Mouse (Mus musculus): ENCODE data around the gene Taar4.

Taar4 gene

DNA sequence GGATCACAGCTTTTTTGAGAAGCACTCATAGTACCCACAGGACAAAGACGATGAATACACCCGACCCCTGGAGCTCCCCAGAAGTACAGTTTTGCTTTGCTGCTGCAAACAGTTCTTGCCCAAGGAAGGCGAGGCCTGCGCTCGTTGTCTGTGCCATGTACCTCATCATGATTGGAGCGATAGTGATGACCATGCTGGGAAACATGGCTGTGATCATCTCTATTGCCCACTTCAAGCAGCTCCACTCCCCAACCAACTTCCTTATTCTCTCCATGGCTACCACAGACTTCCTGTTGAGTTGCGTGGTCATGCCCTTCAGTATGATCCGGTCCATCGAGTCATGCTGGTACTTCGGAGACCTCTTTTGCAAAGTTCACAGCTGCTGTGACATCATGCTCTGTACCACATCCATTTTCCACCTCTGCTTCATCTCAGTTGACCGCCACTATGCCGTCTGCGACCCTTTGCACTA, at the start of gene Taar4:
TSS of gene Taar4 (plus strand) at position 51 of the 472 bp plus-strand sequence.
- DNase-seq (ENCODE audit: low spot score): no peak

DNA sequence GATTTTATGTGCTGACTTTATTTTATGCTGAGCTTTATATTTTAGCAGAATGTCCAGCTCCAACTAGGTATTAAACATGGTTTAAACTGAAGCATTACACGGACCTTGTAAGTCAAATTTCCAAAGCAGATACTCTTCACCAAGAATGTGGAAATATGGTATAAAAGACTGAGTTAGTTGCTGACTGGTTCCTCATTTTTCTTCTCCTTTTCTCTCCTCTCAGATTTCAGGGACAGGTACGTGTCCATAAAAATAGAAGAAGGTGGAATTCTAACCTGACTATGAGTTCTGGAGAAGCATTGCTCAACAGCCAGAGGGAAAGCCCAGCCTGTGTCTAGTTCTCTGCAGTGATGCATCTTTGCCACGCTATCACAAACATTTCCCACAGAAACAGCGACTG, 40.2 kb upstream of the Taar4 start, which contains the start of gene Taar1:
TSS of gene Taar1 (plus strand) at position 301 of the 400 bp plus-strand sequence.
- DNase-seq (ENCODE audit: low spot score): no peak

DNA sequence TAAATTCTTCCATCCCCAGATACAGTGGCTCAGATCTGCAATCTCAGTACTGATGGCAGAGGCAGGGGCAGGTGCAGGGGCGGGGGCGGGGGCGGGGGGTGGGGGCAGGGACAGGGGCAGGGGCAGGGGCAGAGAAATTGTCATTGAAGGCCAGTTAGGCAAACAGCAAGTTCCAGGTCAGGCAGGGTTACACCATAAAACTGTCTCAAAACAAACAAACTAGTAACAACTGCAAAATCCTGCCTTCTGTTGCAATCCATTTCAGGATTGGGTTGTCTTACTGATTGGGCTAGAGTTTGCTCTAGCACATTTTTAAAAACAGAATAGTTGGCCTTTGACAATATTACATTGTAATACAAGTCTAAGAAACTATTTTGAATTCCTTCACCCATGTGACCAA, 37.8 kb upstream of the Taar4 start:
- DNase-seq (ENCODE audit: low spot score): no peak

DNA sequence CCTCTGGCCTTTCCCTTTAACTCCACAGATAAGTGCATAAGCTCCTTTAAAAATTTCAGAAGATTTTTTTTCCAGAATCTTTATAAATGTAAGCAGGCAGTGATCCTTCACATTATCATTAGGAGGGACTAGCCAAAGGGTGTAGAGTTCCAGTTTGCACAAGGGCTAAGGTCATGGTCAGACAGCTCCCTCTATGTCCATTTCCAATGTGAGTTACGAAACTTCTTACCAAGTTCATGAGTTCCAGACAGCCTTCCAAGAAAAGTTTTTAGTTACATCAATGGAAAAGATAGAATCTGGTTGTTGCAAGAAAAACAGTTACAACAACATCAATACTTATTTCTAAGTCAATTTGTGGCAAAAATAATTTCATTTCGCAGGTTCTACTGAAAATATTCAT, 36.4 kb upstream of the Taar4 start:
- DNase-seq (ENCODE audit: low spot score): no peak

DNA sequence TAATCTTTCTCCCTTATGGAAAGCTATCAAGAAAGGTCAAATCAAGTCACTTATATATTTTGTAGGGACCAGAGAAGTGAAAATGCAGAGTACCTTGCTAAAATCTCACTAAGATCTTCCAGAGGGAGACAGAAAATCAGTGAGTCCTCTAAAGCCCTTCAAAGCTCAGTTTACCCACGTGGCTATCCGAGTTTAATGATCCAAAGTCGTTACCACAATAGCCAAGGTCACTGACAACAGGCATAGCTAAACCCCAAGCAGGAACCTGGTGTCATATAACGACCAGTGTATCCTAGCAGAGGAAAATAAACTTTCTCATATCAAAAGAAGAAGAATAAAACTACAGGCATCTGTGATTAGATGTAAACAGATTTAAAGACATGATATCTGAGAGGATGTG, 22.7 kb upstream of the Taar4 start:
- DNase-seq (ENCODE audit: low spot score): no peak

DNA sequence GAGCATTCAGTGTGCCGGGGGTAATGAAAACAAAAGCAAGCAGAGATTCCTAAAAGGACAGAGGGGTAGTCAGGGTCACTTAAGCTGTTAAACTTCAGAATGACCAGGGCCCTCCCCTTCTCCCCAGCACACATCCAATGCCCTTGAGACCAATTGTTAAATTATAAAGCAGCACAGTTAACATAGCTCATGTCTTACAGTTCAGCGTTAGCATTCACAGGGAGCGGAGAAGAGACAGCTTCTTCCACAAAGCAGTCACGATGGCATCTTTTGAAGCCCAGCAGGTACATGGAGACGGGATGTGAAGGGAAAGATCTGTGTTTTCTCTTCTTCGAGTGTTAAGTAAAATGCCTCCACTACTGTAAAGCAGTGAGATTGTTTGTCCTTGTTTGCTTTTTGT, 22.0 kb upstream of the Taar4 start, which contains the start of gene Taar2:
TSS of gene Taar2 (plus strand) at position 261 of the 400 bp plus-strand sequence.
- DNase-seq (ENCODE audit: low spot score): peak; percentile 4

DNA sequence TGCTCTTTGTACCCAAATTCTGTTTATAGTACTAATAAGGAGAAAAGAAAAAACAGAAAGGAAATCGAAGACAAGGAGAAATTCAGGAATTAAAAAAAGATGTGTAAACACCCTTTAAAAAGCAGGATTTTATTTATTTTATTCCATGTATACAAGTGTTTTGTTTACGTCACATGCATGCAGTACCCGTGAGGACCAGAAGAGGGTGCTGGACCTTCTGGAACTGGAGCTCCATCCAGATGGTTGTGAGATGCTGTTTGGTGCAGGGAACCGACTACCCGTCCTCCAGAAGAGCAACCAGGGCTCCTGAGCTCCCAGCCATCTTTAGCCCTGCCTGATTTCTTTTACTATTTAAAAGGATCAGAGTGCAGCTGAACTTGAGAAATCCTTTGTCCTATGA, 17.8 kb upstream of the Taar4 start:
- peak; percentile 30 for DNase-seq (ENCODE audit: low spot score)

DNA sequence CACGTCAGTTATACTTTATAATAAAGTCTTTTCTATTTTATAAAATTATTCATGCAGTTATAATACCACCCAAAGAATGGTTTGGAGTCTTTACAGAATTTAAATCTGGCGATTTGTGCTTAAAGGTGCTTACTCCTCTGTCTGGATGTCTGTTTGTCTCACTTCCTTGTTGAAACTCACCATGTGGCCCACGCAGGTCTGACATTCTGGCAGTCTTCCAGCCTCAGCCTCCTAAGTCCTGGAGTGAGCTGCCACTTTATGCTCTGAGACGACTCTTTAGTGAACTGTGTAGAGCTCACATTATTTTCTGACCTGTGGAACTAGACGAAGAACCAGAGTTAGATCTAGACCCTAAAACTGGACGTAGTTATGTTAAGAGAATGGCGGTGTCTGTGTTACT, 12.3 kb upstream of the Taar4 start:
- no peak for DNase-seq (ENCODE audit: low spot score)

DNA sequence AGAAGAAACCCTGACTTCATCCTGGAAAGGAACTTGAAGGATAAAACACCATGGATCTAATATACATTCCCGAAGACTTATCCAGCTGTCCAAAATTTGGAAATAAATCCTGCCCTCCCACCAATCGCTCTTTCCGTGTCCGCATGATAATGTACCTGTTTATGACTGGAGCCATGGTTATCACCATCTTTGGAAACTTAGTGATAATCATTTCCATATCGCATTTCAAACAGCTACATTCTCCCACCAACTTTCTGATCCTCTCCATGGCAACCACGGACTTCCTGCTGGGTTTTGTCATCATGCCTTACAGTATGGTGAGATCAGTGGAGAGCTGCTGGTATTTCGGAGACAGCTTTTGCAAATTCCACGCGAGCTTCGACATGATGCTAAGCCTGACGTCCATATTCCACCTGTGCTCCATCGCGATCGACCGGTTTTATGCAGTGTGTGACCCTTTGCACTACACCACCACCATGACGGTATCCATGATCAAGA, 10.7 kb upstream of the Taar4 start, which contains the start of gene Taar3:
TSS of gene Taar3 (plus strand) at position 51 of the 498 bp plus-strand sequence.
- no peak for DNase-seq (ENCODE audit: low spot score)

DNA sequence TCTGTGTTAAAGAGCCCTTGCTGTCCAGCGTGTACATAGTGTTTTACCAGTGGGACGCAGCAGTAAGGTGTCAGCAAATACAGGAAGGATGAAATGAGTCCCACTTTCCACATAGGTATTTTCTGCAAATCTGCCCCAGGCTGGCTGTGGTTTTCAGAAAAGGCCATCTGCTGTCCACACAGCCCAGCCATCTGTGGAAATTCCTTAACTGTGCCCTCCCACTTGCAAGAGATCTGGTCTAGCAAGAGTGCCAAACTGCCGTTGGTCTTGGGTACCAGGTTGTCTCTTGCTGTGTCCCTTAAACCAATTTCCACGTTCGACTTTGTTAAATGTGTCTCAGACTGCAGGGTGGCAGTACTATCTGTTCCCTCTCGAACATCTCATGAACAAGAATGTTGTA, 8.6 kb upstream of the Taar4 start:
- DNase-seq (ENCODE audit: low spot score): no peak

DNA sequence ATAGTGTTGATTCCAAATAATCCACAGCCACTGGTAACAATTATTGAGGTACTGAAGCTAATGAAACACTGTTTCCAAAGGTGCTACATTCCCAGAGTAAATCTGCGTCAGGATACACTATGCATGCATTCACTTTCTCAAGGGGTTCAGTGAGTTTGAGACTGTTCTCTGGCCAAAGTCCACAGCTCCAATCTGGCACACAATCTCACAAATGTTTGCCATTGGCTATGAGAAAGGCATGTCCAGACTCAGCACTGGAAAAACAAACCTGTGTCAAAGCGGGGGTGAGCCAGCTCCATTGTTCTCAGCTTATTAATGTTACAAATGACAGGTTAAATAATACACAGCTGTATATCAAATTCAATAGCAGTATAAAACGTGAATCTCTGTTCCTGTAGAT, 1.2 kb upstream of the Taar4 start:
- no peak for DNase-seq (ENCODE audit: low spot score)

DNA sequence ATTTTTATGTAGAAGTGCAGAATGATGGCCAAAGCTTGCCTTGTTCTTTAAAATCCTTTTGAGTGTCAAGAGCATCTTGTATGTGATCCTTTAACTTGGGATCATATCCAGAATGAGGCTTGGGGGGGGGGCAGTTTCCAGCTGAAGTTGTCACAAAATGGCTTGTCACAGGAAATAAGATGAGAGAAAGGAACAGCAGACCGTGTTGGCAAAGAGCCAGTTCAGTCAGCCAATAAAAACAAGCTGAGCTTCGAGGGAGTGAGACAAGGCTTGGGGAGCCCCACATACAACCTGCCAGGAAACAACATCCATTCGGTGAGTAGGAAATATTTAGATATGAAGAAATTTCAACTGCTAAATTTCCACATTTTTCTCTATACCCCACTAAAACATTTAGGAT, 3.1 kb downstream of the Taar4 start:
- DNase-seq (ENCODE audit: low spot score): no peak

DNA sequence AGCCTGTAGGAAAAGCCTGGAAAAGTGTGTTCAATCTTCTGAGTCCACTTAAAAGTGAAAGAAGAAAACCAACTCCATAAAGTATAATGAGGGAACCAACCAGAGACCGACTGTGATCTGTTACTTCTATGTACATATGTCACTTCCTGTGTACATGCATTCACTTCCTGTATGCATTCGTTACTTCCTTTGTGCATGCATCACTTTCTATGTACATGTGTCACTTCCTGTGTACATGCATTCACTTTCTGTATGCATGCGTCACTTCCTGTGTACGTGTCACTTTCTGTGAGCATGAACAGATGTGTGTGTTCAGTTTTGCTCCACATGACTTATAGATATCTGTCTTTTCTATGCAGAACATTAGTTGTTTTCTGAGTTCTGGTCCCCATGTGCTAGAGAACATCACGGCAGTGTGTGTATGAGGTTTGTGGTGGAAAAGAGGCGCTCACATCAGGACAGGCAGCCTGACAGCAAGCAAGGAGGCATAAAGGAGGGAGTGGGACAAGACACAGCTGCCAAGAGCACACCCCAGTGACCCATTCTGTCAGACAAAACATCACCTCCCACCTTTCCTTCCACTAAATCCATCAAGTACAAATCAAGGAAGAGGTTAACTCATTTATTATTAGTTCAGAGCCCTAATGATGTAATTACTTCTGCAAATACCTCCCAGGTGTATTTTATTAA, 4.8 kb downstream of the Taar4 start:
- DNase-seq (ENCODE audit: low spot score): no peak

DNA sequence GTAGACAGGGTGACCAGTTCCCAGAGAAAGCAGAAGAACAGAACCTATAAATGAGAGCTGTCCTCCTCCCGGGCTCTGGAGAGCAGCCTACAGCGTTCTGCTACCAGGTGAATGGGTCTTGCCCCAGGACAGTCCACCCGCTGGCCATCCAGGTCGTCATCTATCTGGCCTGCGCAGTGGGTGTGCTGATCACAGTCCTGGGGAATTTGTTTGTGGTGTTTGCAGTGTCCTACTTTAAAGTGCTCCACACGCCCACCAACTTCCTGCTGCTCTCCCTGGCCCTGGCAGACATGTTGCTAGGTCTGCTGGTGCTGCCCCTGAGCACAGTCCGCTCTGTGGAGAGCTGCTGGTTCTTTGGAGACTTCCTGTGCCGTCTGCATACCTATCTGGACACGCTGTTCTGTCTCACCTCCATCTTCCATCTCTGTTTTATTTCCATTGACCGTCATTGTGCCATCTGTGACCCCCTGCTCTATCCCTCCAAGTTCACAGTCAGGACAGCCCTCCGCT, 10.4 kb downstream of the Taar4 start, which contains the start of gene Taar5:
TSS of gene Taar5 (plus strand) at position 51 of the 510 bp plus-strand sequence.
- no peak for DNase-seq (ENCODE audit: low spot score)

DNA sequence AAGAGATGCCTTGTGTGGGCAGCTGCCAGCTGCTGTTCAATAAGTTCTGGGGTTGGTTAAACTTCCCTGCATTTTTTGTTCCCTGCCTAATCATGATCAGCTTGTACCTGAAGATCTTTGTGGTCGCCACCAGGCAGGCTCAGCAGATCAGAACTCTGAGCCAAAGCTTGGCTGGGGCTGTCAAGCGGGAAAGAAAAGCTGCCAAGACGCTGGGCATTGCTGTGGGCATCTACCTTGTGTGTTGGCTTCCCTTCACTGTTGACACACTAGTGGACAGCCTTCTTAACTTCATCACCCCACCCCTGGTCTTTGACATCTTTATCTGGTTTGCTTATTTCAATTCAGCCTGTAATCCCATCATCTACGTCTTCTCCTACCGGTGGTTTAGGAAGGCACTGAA, 11.0 kb downstream of the Taar4 start:
- DNase-seq (ENCODE audit: low spot score): no peak

DNA sequence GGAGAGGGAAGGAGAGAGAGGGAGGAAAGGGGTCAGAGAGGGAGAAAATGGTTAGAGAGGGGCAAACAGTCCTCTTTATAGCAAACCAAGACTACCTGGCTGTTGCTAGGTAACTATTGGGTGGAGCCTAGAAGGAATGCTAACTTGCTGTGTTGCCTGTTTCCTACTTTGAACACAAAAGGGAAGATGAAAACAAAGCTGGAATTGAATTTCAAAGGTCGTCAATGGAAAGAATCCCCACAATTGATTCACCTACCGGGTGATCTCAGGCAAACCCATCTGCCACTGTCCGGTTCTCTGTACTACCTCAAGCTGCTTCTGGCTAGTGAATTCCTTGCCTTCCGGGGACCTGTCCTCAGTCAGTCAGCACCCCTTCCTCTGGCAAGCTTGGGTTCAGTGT, 17.7 kb downstream of the Taar4 start:
- no peak for DNase-seq (ENCODE audit: low spot score)

DNA sequence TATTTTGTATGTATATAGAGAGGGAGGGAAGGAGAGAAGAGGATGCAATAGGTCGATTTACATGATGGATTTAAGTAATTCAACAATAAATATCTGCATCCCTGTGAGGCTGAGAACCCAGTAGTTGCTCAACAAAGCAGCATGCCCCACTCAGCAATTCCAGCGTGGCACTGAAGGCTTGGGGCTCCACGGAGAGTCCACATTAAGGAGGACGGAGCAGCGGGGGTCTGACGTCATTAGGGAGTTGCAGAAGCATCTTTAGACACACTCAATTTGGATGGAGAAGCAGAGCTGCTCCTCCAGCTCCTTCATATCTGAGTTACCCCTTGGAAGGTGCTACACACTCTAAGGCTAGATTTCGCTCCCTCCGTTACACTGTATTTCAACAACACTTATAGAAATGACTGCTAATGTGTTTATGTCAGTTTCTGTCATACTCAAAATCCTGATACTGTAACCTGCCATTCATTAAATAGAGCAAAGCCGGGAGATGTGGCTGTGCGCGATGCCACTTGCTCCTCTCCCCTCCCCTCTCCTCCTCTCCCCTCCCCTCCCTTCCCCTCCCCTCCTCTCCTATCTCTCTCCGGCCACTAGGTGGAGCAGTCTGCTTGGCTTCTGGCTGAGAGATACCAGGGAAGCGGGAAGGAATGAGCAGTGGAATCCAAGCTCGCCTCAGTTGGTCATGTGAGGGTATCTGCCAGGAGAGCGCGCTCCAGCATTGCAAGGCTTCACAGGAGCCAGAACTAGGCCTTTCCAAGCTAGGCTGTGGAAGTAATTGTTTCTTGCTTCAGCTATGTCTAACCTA, 18.8 kb downstream of the Taar4 start:
- DNase-seq (ENCODE audit: low spot score): peak; percentile 91

DNA sequence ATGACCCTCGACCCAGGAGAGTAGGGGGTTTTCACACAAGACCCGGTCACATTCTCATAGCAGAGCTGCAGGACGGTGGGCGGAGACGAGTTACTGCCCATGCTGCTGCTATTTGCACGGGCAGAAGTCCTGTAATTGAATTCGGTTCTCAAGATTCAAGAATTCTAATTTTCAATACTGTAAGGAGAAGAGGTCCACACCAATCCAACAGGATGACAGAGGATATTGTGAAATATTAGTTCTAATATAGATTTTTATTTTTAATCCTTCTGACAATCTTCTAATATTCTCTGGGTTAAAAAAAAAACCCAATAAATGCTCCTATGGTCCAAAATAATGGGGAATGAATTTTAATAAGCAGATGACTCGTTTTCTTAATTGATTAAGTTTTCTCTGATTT, 25.3 kb downstream of the Taar4 start, which contains the start of gene Taar6:
TSS of gene Taar6 (minus strand) at position 101 of the 400 bp plus-strand sequence.
- DNase-seq (ENCODE audit: low spot score): no peak

DNA sequence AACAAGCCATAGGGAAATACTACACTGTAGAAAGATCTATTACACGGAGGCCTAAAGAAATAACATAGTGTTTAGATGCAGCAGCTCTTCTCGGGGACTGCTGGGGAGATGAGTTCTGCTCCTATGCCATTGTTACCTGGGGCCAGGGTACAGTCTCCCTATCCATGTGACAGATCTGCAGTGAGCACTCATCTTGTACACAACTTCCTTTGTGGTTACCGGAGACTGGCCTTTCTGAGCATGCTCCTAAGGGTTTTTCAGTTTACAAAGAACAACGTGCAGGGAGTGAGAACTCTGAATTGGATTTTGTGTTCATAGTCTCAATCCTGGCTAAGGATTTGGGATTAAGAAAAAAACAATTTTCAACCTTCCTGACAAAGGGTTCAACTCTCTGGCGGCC, 26.1 kb downstream of the Taar4 start:
- no peak for DNase-seq (ENCODE audit: low spot score)

DNA sequence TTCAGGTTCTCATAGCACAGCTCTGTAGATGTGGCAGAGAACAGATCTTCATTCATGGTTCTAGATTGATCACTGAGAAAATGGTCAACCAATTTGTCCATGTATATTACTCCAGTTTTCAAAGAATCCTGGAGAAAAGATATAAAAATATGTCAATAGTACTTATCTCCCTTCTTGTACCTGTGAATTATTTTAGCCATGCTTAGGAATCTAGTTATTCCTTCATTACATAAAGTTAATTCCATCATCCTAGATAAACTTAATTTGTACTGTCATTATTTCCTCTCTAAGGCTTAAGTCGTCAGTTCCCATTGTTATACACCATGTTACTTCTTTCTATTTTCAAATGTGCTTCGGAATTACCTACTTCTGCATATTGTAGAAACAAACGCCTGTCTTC, 33.1 kb downstream of the Taar4 start, which contains the start of gene Taar7a:
TSS of gene Taar7a (minus strand) at position 101 of the 400 bp plus-strand sequence.
- DNase-seq (ENCODE audit: low spot score): no peak

DNA sequence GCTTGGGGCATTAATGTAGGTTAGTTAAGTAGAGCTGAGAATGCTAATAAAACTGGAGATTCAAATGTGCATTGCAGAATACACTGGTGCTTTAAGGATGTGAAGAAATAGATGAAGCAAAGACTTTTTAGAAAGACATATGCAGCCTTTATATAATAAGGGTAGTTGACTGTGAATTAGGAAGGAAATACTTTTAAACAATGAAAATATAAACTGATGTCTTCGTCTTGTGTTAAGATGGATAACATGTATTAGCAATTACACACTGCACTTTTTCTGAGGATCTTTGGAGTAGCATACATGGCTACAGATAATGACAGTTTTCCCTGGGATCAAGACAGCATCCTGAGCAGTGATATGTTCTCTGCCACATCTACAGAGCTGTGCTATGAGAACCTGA, 39.3 kb downstream of the Taar4 start, which contains the start of gene Taar7b:
TSS of gene Taar7b (plus strand) at position 301 of the 400 bp plus-strand sequence.
- DNase-seq (ENCODE audit: low spot score): no peak

DNA sequence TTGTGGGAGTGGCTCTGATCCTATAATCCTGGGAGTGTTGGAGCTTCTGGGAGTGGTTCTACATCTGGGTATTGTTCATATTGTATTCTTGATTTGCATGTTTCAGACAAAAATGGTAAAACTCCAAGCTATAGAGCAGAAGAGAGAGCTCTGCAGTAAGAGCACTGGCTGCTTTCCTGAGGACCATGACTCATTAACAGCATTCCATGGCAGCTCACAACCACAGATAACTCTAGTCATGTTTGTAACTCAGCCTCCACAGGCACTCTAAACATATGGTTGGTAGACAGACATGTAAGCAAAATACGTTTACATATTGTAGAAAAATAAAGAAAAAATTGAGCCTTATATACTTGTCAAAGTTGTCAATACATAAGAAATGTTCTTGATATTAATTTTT, 46.1 kb downstream of the Taar4 start:
- DNase-seq (ENCODE audit: low spot score): no peak
